Mouse (Mus musculus): ENCODE results near the gene Ptpn1. TPM values are rescaled to one million over a fixed set of nuclear protein-coding genes. Genes with fewer than 3 reads are reported as not detected.

Ptpn1 gene
- polyA plus RNA-seq, 1 experiment from 2014 or later: 87.3 TPM

GRCm38 (mm10) chr2:167949808-167950207 is 18.0 kb downstream of the Ptpn1 start:
- ATAC-seq: no peak
- Histone ChIP-seq H3K27me3 (replicated peaks; ENCODE audit: control insufficient read depth, insufficient read depth, low read length) (no peaks in the 10 kb centered on the region), H3K9me3 (ENCODE audit: control insufficient read depth, low read length) (no peaks in the 10 kb centered on the region), H3K27ac (ENCODE audit: low read length) (no peak overlapping the region), H3K4me1 (replicated peaks; ENCODE audit: control insufficient read depth, insufficient read depth, low read length) (peaks cover 11% of the 10 kb centered on the region), H3K9ac (replicated peaks; ENCODE audit: low read depth, low read length) (no peak overlapping the region), H3K4me2 (ENCODE audit: low read length) (no peak overlapping the region), H3K4me3 (replicated peaks; ENCODE audit: low read length) (no peak overlapping the region), H3K36me3 (ENCODE audit: control insufficient read depth, insufficient read depth) (no peaks in the 10 kb centered on the region)
- 81% methylated on average over 2 of the region's 2 CpGs for WGBS

GRCm38 (mm10) chr2:167950681-167951080 is 18.8 kb downstream of the Ptpn1 start:
- Histone ChIP-seq H3K27ac (ENCODE audit: low read length) (no peak overlapping the region), H3K36me3 (ENCODE audit: control insufficient read depth, insufficient read depth) (no peaks in the 10 kb centered on the region), H3K4me2 (ENCODE audit: low read length) (no peak overlapping the region), H3K27me3 (replicated peaks; ENCODE audit: control insufficient read depth, insufficient read depth, low read length) (no peaks in the 10 kb centered on the region), H3K4me1 (replicated peaks; ENCODE audit: control insufficient read depth, insufficient read depth, low read length) (peaks cover 8% of the 10 kb centered on the region), H3K4me3 (replicated peaks; ENCODE audit: low read length) (no peak overlapping the region), H3K9me3 (ENCODE audit: control insufficient read depth, low read length) (no peaks in the 10 kb centered on the region), H3K9ac (replicated peaks; ENCODE audit: low read depth, low read length) (no peak overlapping the region)
- ATAC-seq: no peak
- WGBS: 83% methylated on average over 6 of the region's 6 CpGs

GRCm38 (mm10) chr2:167951301-167952211 is 19.7 kb downstream of the Ptpn1 start:
- Histone ChIP-seq H3K9me3 (ENCODE audit: control insufficient read depth, low read length) (no peaks in the 10 kb centered on the region), H3K4me2 (ENCODE audit: low read length) (no peak overlapping the region), H3K27me3 (replicated peaks; ENCODE audit: control insufficient read depth, insufficient read depth, low read length) (no peaks in the 10 kb centered on the region), H3K27ac (ENCODE audit: low read length) (no peak overlapping the region), H3K9ac (replicated peaks; ENCODE audit: low read depth, low read length) (no peak overlapping the region), H3K36me3 (ENCODE audit: control insufficient read depth, insufficient read depth) (no peaks in the 10 kb centered on the region), H3K4me3 (replicated peaks; ENCODE audit: low read length) (no peak overlapping the region), H3K4me1 (replicated peaks; ENCODE audit: control insufficient read depth, insufficient read depth, low read length) (peaks cover 8% of the 10 kb centered on the region)
- no peak for ATAC-seq
- WGBS: 89% methylated on average over 13 of the region's 13 CpGs

GRCm38 (mm10) chr2:167953819-167954218 is 22.0 kb downstream of the Ptpn1 start:
- Histone ChIP-seq H3K27ac (ENCODE audit: low read length) (no peak overlapping the region), H3K36me3 (ENCODE audit: control insufficient read depth, insufficient read depth) (no peaks in the 10 kb centered on the region), H3K9ac (replicated peaks; ENCODE audit: low read depth, low read length) (no peak overlapping the region), H3K27me3 (replicated peaks; ENCODE audit: control insufficient read depth, insufficient read depth, low read length) (no peaks in the 10 kb centered on the region), H3K4me2 (ENCODE audit: low read length) (no peak overlapping the region), H3K9me3 (ENCODE audit: control insufficient read depth, low read length) (no peaks in the 10 kb centered on the region), H3K4me1 (replicated peaks; ENCODE audit: control insufficient read depth, insufficient read depth, low read length) (peaks cover 7% of the 10 kb centered on the region), H3K4me3 (replicated peaks; ENCODE audit: low read length) (no peak overlapping the region)
- WGBS: 88% methylated on average over 10 of the region's 10 CpGs
- no peak for ATAC-seq

- peaks cover 7% of the 10 kb centered on the region for H3K4me1 ChIP-seq (replicated peaks; ENCODE audit: control insufficient read depth, insufficient read depth, low read length)
- WGBS: 89% methylated on average over 7 of the region's 7 CpGs
- no peaks in the 10 kb centered on the region for H3K9me3 ChIP-seq (ENCODE audit: control insufficient read depth, low read length)
- H3K36me3 ChIP-seq (ENCODE audit: control insufficient read depth, insufficient read depth): no peaks in the 10 kb centered on the region
- H3K9ac ChIP-seq (replicated peaks; ENCODE audit: low read depth, low read length): no peak overlapping the region
- H3K27ac ChIP-seq (ENCODE audit: low read length): no peak overlapping the region
- no peak overlapping the region for H3K4me2 ChIP-seq (ENCODE audit: low read length)
- no peak overlapping the region for H3K4me3 ChIP-seq (replicated peaks; ENCODE audit: low read length)
- no peaks in the 10 kb centered on the region for H3K27me3 ChIP-seq (replicated peaks; ENCODE audit: control insufficient read depth, insufficient read depth, low read length)
- ATAC-seq: no peak
These were observed 23.1 kb downstream of the Ptpn1 start for GRCm38 (mm10) chr2:167954928-167955327.

- no peak overlapping the region for H3K27ac ChIP-seq (ENCODE audit: low read length)
- H3K4me2 ChIP-seq (ENCODE audit: low read length): no peak overlapping the region
- no peak overlapping the region for H3K4me3 ChIP-seq (replicated peaks; ENCODE audit: low read length)
- ATAC-seq: no peak
- no peaks in the 10 kb centered on the region for H3K27me3 ChIP-seq (replicated peaks; ENCODE audit: control insufficient read depth, insufficient read depth, low read length)
- peaks cover 7% of the 10 kb centered on the region for H3K4me1 ChIP-seq (replicated peaks; ENCODE audit: control insufficient read depth, insufficient read depth, low read length)
- no peak overlapping the region for H3K9ac ChIP-seq (replicated peaks; ENCODE audit: low read depth, low read length)
- no peaks in the 10 kb centered on the region for H3K36me3 ChIP-seq (ENCODE audit: control insufficient read depth, insufficient read depth)
- H3K9me3 ChIP-seq (ENCODE audit: control insufficient read depth, low read length): no peaks in the 10 kb centered on the region
- 81% methylated on average over 1 of the region's 1 CpGs for WGBS
These were observed 25.7 kb downstream of the Ptpn1 start for GRCm38 (mm10) chr2:167957539-167957938.

- no peak overlapping the region for H3K27ac ChIP-seq (ENCODE audit: low read length)
- H3K9me3 ChIP-seq (ENCODE audit: control insufficient read depth, low read length): no peaks in the 10 kb centered on the region
These were observed 26.4 kb downstream of the Ptpn1 start for GRCm38 (mm10) chr2:167958082-167958788.

GRCm38 (mm10) chr2:167958843-167959242 is 27.0 kb downstream of the Ptpn1 start:
- no peak overlapping the region for H3K4me3 ChIP-seq (replicated peaks; ENCODE audit: low read length)
- WGBS: 61% methylated on average over 4 of the region's 4 CpGs
- peaks cover 7% of the 10 kb centered on the region for H3K4me1 ChIP-seq (replicated peaks; ENCODE audit: control insufficient read depth, insufficient read depth, low read length)
- H3K27me3 ChIP-seq (replicated peaks; ENCODE audit: control insufficient read depth, insufficient read depth, low read length): no peaks in the 10 kb centered on the region
- no peak overlapping the region for H3K4me2 ChIP-seq (ENCODE audit: low read length)
- no peak for ATAC-seq
- no peaks in the 10 kb centered on the region for H3K9me3 ChIP-seq (ENCODE audit: control insufficient read depth, low read length)
- H3K27ac ChIP-seq (ENCODE audit: low read length): no peak overlapping the region
- no peaks in the 10 kb centered on the region for H3K36me3 ChIP-seq (ENCODE audit: control insufficient read depth, insufficient read depth)
- no peak overlapping the region for H3K9ac ChIP-seq (replicated peaks; ENCODE audit: low read depth, low read length)

More at GRCm38 (mm10) chr2:167958082-167958788, 26.4 kb downstream of the Ptpn1 start:
- H3K4me3 ChIP-seq (replicated peaks; ENCODE audit: low read length): no peak overlapping the region
- ATAC-seq: no peak
- no peaks in the 10 kb centered on the region for H3K36me3 ChIP-seq (ENCODE audit: control insufficient read depth, insufficient read depth)
- peaks cover 7% of the 10 kb centered on the region for H3K4me1 ChIP-seq (replicated peaks; ENCODE audit: control insufficient read depth, insufficient read depth, low read length)
- 31% methylated on average over 5 of the region's 5 CpGs for WGBS
- H3K27me3 ChIP-seq (replicated peaks; ENCODE audit: control insufficient read depth, insufficient read depth, low read length): no peaks in the 10 kb centered on the region
- H3K9ac ChIP-seq (replicated peaks; ENCODE audit: low read depth, low read length): no peak overlapping the region
- no peak overlapping the region for H3K4me2 ChIP-seq (ENCODE audit: low read length)

- H3K36me3 ChIP-seq (ENCODE audit: control insufficient read depth, insufficient read depth): no peaks in the 10 kb centered on the region
- 85% methylated on average over 4 of the region's 4 CpGs for WGBS
- no peak for ATAC-seq
- no peak overlapping the region for H3K4me3 ChIP-seq (replicated peaks; ENCODE audit: low read length)
- no peak overlapping the region for H3K4me2 ChIP-seq (ENCODE audit: low read length)
- H3K4me1 ChIP-seq (replicated peaks; ENCODE audit: control insufficient read depth, insufficient read depth, low read length): peaks cover 7% of the 10 kb centered on the region
- H3K27me3 ChIP-seq (replicated peaks; ENCODE audit: control insufficient read depth, insufficient read depth, low read length): no peaks in the 10 kb centered on the region
- no peak overlapping the region for H3K27ac ChIP-seq (ENCODE audit: low read length)
- H3K9me3 ChIP-seq (ENCODE audit: control insufficient read depth, low read length): no peaks in the 10 kb centered on the region
- no peak overlapping the region for H3K9ac ChIP-seq (replicated peaks; ENCODE audit: low read depth, low read length)
These were observed 27.6 kb downstream of the Ptpn1 start for GRCm38 (mm10) chr2:167959384-167959911.

Data from forebrain, embryonic 16.5 days (tissue).